Mouse (Mus musculus): Measurements from ENCODE around the gene Plekha7.

The Plekha7 gene

GRCm38 (mm10) chr7:116220103-116220707 is 88.0 kb downstream of the Plekha7 start:
- DNase-seq: no peak

DNA sequence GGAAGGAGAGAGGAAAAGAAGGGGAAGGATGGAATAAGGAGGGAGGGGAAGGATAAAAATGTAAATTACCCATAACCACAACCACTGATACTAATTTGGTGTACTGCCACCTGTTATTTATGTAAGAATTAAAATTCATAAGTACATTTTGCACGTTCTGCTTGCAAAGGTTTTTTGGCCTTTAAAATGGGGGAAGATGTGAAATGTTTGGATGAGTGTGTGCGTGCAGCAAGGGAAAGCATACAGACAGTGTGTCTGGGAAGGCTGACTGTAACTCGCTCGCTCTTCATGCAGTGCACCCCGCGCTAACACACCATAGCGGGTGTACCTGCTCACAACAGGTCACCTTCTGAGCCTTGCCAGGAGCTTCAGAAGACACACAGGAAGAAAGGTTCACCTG is 90.4 kb downstream of the Plekha7 start:
- no peak for DNase-seq

GRCm38 (mm10) chr7:116211904-116212303 is 96.3 kb downstream of the Plekha7 start:
- DNase-seq: no peak

DNA sequence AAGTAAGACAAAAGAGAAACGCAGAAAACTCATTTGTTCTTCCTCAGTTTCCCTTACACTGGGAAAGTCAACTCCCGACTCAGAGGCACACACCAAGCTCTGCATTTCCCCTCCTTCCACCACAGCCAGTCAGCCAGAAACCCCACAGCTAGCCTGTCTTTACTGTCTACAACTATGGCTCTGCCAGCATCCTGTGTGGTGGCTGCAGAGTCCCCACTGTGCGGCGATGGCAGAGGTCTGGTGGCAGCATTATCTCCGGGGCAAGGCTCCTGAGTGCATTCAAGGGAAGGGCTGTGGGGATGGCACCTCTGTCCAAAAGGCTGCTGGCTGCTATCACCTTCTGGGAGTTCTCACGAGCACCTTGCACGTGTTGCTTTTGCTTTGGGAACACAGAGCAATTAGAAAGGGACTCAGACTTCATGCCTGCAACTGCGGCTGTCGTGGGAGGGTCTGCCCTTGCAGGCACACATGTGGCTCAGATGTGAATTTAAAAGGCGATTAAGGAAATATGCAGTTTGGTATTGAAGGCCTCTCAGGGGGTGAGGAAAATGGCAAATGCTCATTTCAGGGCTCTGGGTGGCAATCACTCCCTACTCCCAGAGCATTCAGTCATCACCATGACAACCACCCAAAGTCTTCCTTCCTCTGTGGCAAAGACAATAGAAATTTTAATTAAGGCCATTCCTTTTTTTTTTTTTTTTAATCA is 98.1 kb downstream of the Plekha7 start:
- no peak for DNase-seq

DNA sequence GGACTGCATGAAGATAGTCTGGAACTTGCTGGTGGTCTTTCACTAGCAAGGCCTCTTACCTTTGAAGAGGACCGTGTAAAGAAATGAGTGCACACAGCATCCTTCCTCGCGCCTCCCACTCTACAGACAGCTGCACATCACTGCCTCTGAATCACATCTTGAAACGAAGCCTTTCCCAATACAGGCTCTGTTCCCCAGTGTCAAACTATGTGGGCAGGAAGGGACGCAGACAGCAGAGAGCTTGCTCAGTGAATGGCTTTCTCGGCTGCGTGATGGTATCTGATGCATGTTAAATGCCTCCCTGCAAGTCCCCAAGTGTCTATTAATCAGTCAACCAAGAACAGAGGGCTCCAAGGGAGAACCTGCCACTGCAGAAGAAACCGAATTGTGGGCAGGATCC is 99.3 kb downstream of the Plekha7 start:
- DNase-seq: no peak

- DNase-seq: no peak
Observed at GRCm38 (mm10) chr7:116206806-116207571, 101.2 kb downstream of the Plekha7 start.

GRCm38 (mm10) chr7:116205451-116205850 is 102.7 kb downstream of the Plekha7 start:
- DNase-seq: no peak

- no peak for DNase-seq
Observed at GRCm38 (mm10) chr7:116202033-116202681, 106.0 kb downstream of the Plekha7 start.

DNA sequence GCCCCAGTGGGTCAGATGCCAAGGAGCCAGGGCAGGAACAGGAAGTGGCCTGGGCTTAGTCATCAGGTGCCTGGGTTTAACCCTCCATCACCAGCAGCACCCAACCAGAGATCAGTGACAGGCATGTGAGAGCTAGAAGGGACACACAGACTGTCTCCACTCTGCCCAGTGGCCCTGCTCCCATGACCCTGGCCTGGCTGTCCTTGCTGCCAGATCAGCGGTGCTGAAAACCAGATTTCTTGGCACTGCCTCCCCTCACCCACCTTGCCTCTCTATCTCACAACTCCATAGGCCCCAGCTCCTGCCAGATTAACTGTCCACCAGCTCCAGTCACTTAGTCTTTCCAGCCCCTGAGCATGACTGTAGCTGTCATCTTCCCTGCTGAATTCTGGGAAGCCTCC is 107.2 kb downstream of the Plekha7 start:
- DNase-seq: no peak

- DNase-seq: no peak
Observed at GRCm38 (mm10) chr7:116200544-116200943, 107.6 kb downstream of the Plekha7 start.

DNA sequence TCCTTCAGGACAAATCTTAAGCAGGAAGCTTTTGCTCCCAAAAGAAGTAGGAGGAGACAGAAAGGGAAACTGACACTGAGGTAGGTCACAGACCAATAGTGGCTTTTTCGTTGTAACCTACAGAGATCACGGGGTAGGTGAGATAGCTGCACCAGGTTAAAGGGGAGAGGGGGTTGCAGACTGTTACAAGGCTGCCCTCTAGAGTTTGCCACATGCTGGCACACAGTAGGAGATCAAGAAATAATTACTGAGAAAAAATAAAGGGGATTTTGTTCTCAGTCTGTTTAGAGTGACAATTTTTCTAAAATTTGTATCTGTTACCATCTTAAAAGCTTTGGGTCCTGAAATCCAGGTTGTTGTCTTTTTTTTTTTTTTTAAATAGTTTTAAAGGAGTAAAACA is 109.3 kb downstream of the Plekha7 start:
- DNase-seq: no peak

DNA sequence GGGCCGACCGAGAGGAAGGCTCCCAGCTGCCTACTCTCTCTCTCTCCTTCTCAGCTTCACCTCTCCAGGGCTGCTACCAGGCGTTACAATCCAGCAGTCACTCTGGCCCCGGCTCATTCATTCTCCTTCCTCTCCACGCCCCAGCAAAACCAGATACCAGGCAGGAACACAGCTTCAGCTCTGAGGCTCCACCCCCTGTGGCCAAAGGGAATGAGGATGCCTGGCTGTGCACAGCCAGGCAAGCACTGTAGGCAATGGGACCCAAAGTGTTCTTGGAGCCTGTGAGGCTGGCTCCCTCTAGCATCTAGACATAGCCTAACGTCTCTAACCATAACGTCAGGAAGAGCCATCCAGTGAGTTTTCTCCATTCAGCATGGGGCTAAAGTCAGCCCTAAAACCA is 109.8 kb downstream of the Plekha7 start:
- DNase-seq: no peak

- no peak for DNase-seq
Observed at GRCm38 (mm10) chr7:116196974-116197679, 111.0 kb downstream of the Plekha7 start.

GRCm38 (mm10) chr7:116194996-116195395 is 113.2 kb downstream of the Plekha7 start:
- DNase-seq: no peak

GRCm38 (mm10) chr7:116192966-116193365 is 115.2 kb downstream of the Plekha7 start:
- DNase-seq: no peak

GRCm38 (mm10) chr7:116192096-116192595 is 116.0 kb downstream of the Plekha7 start:
- DNase-seq: no peak

DNA sequence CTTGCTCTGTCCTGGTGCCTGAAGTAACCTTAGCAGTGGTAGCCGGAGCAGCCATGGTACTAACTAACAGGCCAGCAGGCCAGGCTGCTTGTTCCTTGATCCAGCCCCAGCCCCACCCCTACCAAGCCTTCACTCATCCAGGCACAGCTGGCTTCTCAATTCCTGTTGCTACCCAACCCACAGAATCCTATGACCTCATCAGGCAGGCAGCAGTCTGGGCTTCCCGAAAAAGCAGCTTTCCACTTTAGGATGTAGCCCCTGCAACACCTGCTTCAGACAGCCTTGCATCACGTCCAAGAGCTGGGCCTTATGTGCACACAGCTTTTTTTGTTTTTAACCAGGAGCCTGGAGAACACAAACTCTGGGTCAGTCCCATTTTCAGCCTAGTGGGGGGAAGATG is 117.0 kb downstream of the Plekha7 start:
- DNase-seq: no peak

GRCm38 (mm10) chr7:116189708-116190107 is 118.5 kb downstream of the Plekha7 start:
- no peak for DNase-seq

GRCm38 (mm10) chr7:116188391-116188790 is 119.8 kb downstream of the Plekha7 start:
- DNase-seq: no peak

DNA sequence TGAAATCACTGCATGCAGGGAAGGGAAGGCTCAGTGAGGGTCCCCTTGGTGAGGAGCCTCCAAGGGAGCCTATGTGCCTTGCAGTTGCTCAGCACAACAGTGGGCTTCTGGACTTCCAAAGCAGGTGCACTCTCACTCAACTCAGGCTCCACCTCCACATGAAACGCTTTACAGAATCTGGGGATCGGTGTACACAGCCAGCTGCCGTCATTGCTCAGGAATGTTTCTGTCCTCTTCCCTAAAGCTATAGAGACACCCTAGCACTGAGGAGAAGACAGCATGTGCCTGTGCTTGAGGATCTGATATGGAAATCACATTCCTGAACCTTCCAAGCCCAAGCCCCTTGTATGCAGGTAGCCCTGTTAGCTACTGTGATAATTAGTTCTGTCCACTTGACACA is 120.7 kb downstream of the Plekha7 start:
- no peak for DNase-seq

- DNase-seq: no peak
Observed at GRCm38 (mm10) chr7:116186847-116187246, 121.3 kb downstream of the Plekha7 start.

DNA sequence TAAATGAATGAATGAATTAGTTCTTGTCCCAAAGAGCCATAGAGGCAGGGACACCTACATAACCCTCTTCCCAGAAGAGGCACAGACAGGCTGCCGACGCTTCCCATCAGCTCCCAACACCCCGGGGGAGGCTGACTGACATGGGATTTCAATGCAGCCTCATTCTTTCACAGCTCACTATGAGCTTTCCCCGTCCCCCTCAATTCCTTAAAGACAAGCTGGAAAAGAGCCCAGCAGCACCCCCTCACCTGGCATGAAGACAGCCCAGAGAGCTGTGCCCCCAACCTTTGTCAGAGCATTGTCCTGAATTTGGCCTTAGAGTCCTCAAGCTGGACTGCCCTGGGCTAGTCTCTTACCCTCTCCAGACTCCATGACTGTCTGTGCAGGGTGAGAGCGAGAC is 122.0 kb downstream of the Plekha7 start:
- no peak for DNase-seq

Measured in cerebellum, adult 9-10 months (tissue).